Mouse (Mus musculus) kidney, adult 2 months (tissue): Measurements from ENCODE around the gene Mrpl34.

ENCODE experiments used
- CTCF ChIP-seq: fragments of 200-500 bp; conservative IDR thresholded peaks from 2 replicates; pipeline ENCODE4 v1.5.1; 2011; ENCODE audit warnings: low read depth, mild to moderate bottlenecking, control low read depth, low read length, moderate library complexity, mixed read lengths; ENCODE audit not compliant: insufficient read depth, insufficient read length
- POLR2A ChIP-seq: fragments of 200-500 bp; IDR thresholded peaks from one replicate; pipeline ENCODE4 v1.6.1; 2011; ENCODE audit warnings: low read depth, low read length, control low read depth

DNA sequence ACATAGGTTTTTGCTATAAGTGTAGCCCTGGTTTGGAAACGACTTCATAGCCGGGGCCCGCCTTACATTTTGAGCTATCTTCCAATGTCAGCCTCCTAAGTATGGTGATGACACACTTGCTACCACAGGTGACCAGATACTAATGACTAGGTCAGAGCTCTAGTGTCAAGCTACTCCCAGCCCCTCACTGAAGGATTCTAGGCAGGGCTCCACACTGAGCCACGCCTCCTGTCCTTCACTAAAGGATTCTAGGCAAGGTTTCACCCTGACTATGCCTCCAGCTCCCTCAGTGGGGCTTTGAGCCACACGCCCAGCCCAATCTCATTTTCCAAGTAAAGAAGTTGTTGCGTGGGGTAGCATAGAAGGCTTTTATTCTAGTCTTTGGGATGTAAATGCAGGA is 4.0 kb upstream of the Mrpl34 start:
- TF ChIP-seq CTCF (no peak), POLR2A (no peak)
